Mouse (Mus musculus) ES-Bruce4 (cell line): Measurements from ENCODE around the gene Smim20. TPM values are rescaled to one million over a fixed set of nuclear protein-coding genes. Genes with fewer than 3 reads are reported as not detected.
A peak's percentile ranks its signal among the peaks of the same experiment; 100 is the strongest.

Experiments
- H3K27ac ChIP-seq: 2 replicates; pipeline ENCODE4 v1.5.1; 2012; ENCODE audit warnings: low read length, inconsistent platforms; ENCODE audit not compliant: insufficient read depth
- H3K27me3 ChIP-seq: 2 replicates; pipeline ENCODE4 v1.6.1; 2012; ENCODE audit warnings: mild to moderate bottlenecking, low read length, inconsistent platforms; ENCODE audit not compliant: control insufficient read depth, poor library complexity, insufficient read depth, severe bottlenecking
- H3K36me3 ChIP-seq: 2 replicates; pipeline ENCODE4 v1.6.1; 2012; ENCODE audit warnings: inconsistent platforms, mild to moderate bottlenecking, low read length, moderate library complexity; ENCODE audit not compliant: control insufficient read depth, poor library complexity, insufficient read depth, severe bottlenecking
- H3K4me1 ChIP-seq: one replicate; pipeline ENCODE4 v1.8.1; 2011; ENCODE audit warnings: low read length; ENCODE audit not compliant: control insufficient read depth, insufficient read depth
- H3K4me3 ChIP-seq: 2 replicates; pipeline ENCODE4 v1.5.1; 2011; ENCODE audit warnings: low read depth, mild to moderate bottlenecking, low read length
- H3K9ac ChIP-seq: 2 replicates; pipeline ENCODE4 v1.6.1; 2012; ENCODE audit warnings: low read depth, mild to moderate bottlenecking, inconsistent platforms; ENCODE audit not compliant: poor library complexity, severe bottlenecking
- H3K9me3 ChIP-seq: replicated peaks from 2 replicates; pipeline ENCODE4 v1.6.1; 2012; ENCODE audit warnings: mild to moderate bottlenecking, low read length, inconsistent platforms; ENCODE audit not compliant: control insufficient read depth, poor library complexity, insufficient read depth, severe bottlenecking
- CTCF ChIP-seq: IDR thresholded peaks from one replicate; pipeline ENCODE4 v1.8.1; 2011; ENCODE audit warnings: low read depth, low read length
- EP300 ChIP-seq: IDR thresholded peaks from 2 replicates; pipeline ENCODE4 v1.6.1; 2011; ENCODE audit warnings: low read depth, low read length; ENCODE audit not compliant: insufficient read depth
- POLR2A ChIP-seq: IDR thresholded peaks from one replicate; pipeline ENCODE4 v1.8.1; 2011; ENCODE audit warnings: low read length; ENCODE audit not compliant: insufficient read depth
- polyA plus RNA-seq: library from polyadenylated mRNA; stranded (reverse); fragments of >200 nt; gene quantifications from 2 replicates; pipeline ENCODE4 v1.2.4, GENCODE M21; 2011; ENCODE audit warnings: low read depth; ENCODE audit not compliant: missing spikeins, insufficient read depth, insufficient read length

Gene Smim20
- polyA plus RNA-seq, 1 experiment, result 20.0 TPM

- no peaks in the 10 kb centered on the region for H3K9me3 ChIP-seq
- no peak overlapping the region for H3K9ac ChIP-seq
- no peaks in the 10 kb centered on the region for H3K27me3 ChIP-seq
- TF ChIP-seq CTCF, result no peak
- TF ChIP-seq POLR2A, result no peak
- TF ChIP-seq EP300, result no peak
- H3K27ac ChIP-seq, result no peak overlapping the region
- no peak overlapping the region for H3K4me3 ChIP-seq
- no peaks in the 10 kb centered on the region for H3K36me3 ChIP-seq
- no peaks in the 10 kb centered on the region for H3K4me1 ChIP-seq
Observed at GRCm38 (mm10) chr5:53306864-53307263, 40.0 kb downstream of the Smim20 start.

GRCm38 (mm10) chr5:53307437-53307836 is 40.6 kb downstream of the Smim20 start:
- TF ChIP-seq CTCF (no peak), EP300 (no peak), POLR2A (no peak)

GRCm38 (mm10) chr5:53314404-53315167 is 47.7 kb downstream of the Smim20 start:
- Histone ChIP-seq H3K27me3 (no peaks in the 10 kb centered on the region), H3K4me3 (no peak overlapping the region), H3K9ac (no peak overlapping the region), H3K4me1 (no peaks in the 10 kb centered on the region), H3K27ac (no peak overlapping the region), H3K36me3 (no peaks in the 10 kb centered on the region), H3K9me3 (no peaks in the 10 kb centered on the region)
- TF ChIP-seq CTCF (no peak), POLR2A (no peak), EP300 (no peak)

More at GRCm38 (mm10) chr5:53307437-53307836, 40.6 kb downstream of the Smim20 start:
- H3K27me3 ChIP-seq, result no peaks in the 10 kb centered on the region
- no peak overlapping the region for H3K4me3 ChIP-seq
- no peak overlapping the region for H3K27ac ChIP-seq
- no peaks in the 10 kb centered on the region for H3K36me3 ChIP-seq
- no peaks in the 10 kb centered on the region for H3K9me3 ChIP-seq
- H3K9ac ChIP-seq, result no peak overlapping the region
- no peaks in the 10 kb centered on the region for H3K4me1 ChIP-seq

- Histone ChIP-seq H3K4me3 (no peak overlapping the region), H3K4me1 (no peaks in the 10 kb centered on the region), H3K36me3 (no peaks in the 10 kb centered on the region), H3K27ac (no peak overlapping the region), H3K9ac (no peak overlapping the region), H3K9me3 (no peaks in the 10 kb centered on the region), H3K27me3 (no peaks in the 10 kb centered on the region)
- TF ChIP-seq EP300 (no peak), CTCF (peak; percentile 14)
Observed at GRCm38 (mm10) chr5:53315829-53316228, 48.9 kb downstream of the Smim20 start.

GRCm38 (mm10) chr5:53317396-53317795 is 50.5 kb downstream of the Smim20 start:
- Histone ChIP-seq H3K9me3 (no peaks in the 10 kb centered on the region), H3K36me3 (no peaks in the 10 kb centered on the region), H3K4me1 (no peaks in the 10 kb centered on the region), H3K27ac (no peak overlapping the region), H3K9ac (no peak overlapping the region), H3K27me3 (no peaks in the 10 kb centered on the region), H3K4me3 (no peak overlapping the region)
- no peak for TF ChIP-seq EP300
- TF ChIP-seq CTCF, result no peak
- no peak for TF ChIP-seq POLR2A

- Histone ChIP-seq H3K36me3 (no peaks in the 10 kb centered on the region), H3K9ac (no peak overlapping the region), H3K27me3 (no peaks in the 10 kb centered on the region), H3K27ac (no peak overlapping the region), H3K4me3 (no peak overlapping the region), H3K9me3 (no peaks in the 10 kb centered on the region), H3K4me1 (no peaks in the 10 kb centered on the region)
- TF ChIP-seq CTCF (no peak), EP300 (no peak), POLR2A (no peak)
Observed at GRCm38 (mm10) chr5:53317885-53318466, 51.1 kb downstream of the Smim20 start.
